In the genomic region with DNA sequence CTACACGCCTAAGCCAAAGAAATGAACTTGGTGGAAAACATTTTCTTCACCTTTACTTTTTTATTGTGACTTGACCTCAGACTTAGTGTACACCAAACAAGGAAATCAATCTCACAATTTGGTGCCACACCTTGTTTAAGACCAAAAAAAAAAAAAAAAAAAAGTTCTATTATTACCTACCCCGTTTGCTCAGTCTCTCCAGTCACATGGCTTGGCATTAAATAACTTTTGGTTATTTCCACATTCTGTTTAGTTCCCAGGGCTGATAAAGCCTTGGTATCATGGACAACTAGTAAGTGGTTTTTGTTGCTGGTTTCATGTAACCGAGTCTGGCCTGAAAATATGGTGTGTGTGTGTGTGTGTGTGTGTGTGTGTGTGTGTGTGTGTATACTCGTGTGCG, we compare ENCODE assay signal across 34 mouse cellular contexts. TPM values are rescaled to one million over a fixed set of nuclear protein-coding genes. Genes with fewer than 3 reads are reported as not detected.
"Had no signal": no experiment of that assay in that cellular context is flagged by ENCODE, and none has a peak within 500 bp of the region (broad histone marks: within the 10 kb centered on the region; RNA-seq: fewer than 3 reads in every experiment).

No protein-coding gene starts in this region.

- H3K27ac ChIP-seq: heart, embryonic 10.5 days; heart, embryonic 13.5 days; heart, embryonic 15.5 days; hindbrain, embryonic 10.5 days; hindbrain, embryonic 12.5 days; hindbrain, embryonic 13.5 days; hindbrain, embryonic 14.5 days; hindbrain, embryonic 15.5 days; hindbrain, postnatal 0 days; intestine, embryonic 15.5 days; kidney, embryonic 15.5 days; kidney, postnatal 0 days; layer of hippocampus, adult 2 months had no signal

- H3K4me3 ChIP-seq: heart, embryonic 10.5 days; heart, embryonic 12.5 days; heart, embryonic 13.5 days; heart, embryonic 15.5 days; hindbrain, embryonic 10.5 days; hindbrain, embryonic 12.5 days; hindbrain, embryonic 13.5 days; hindbrain, embryonic 15.5 days; intestine, embryonic 15.5 days; kidney, embryonic 15.5 days; layer of hippocampus, adult 2 months had no signal

- H3K9ac ChIP-seq: heart, embryonic 12.5 days; heart, embryonic 13.5 days; heart, embryonic 15.5 days; hindbrain, embryonic 12.5 days; hindbrain, embryonic 13.5 days; hindbrain, embryonic 14.5 days; hindbrain, embryonic 15.5 days; intestine, embryonic 15.5 days; kidney, embryonic 15.5 days had no signal

- DNase-seq: heart, postnatal 10 days; heart, postnatal 14 days; heart, postnatal 36 days; heart, postnatal 4 days; kidney, adult 11 months; kidney, adult 18-20 months; kidney, adult 2 months; kidney, adult 8-10 months; kidney, adult 9 months; kidney, postnatal 10 days; kidney, postnatal 14 days; kidney, postnatal 36 days; kidney, postnatal 4 days; layer of hippocampus, adult 9-11 months; layer of hippocampus, postnatal 36 days had no signal

- H3K27me3 ChIP-seq: heart, embryonic 12.5 days; heart, embryonic 15.5 days; hindbrain, embryonic 15.5 days; intestine, embryonic 15.5 days; kidney, embryonic 15.5 days had no signal

- H3K9me3 ChIP-seq: heart, embryonic 15.5 days; hindbrain, embryonic 13.5 days; hindbrain, embryonic 15.5 days; intestine, embryonic 15.5 days had no signal

- ATAC-seq: hindbrain, embryonic 16.5 days; hindbrain, postnatal 0 days; inflammation-experienced regulatory T-cells, adult 6 months; intestine, embryonic 15.5 days; intestine, embryonic 16.5 days; intestine, postnatal 0 days had no signal

- H3K4me1 ChIP-seq: hindbrain, embryonic 12.5 days; hindbrain, embryonic 13.5 days; hindbrain, embryonic 15.5 days had no signal

- H3K4me2 ChIP-seq: heart, embryonic 11.5 days; heart, embryonic 12.5 days; heart, embryonic 13.5 days; heart, embryonic 15.5 days; hindbrain, embryonic 12.5 days; hindbrain, embryonic 13.5 days; hindbrain, embryonic 14.5 days; hindbrain, embryonic 15.5 days; intestine, embryonic 15.5 days; kidney, embryonic 15.5 days had no signal

- H3K36me3 ChIP-seq: heart, embryonic 10.5 days; heart, embryonic 12.5 days; heart, embryonic 13.5 days; heart, embryonic 15.5 days; hindbrain, embryonic 10.5 days; hindbrain, embryonic 12.5 days; hindbrain, embryonic 13.5 days; hindbrain, embryonic 15.5 days; intestine, embryonic 15.5 days; kidney, embryonic 15.5 days had no signal

RNA-seq across cellular contexts. Expression of gene Vegfa, which starts 12.8 kb away (rescaled TPM):
- polyA plus RNA-seq: inflammation-experienced regulatory T-cells, adult 6 months had no signal
